Mouse (Mus musculus) thymus, adult 2 months (tissue): ENCODE results near the gene Etl4. TPM values are rescaled to one million over a fixed set of nuclear protein-coding genes. Genes with fewer than 3 reads are reported as not detected.
A peak's percentile ranks its signal among the peaks of the same experiment; 100 is the strongest.

Experiments
- DNase-seq: peaks from one replicate; pipeline ENCODE4 v3.0.0; 2021
- H3K27ac ChIP-seq: fragments of 200-500 bp; 2 replicates; pipeline ENCODE4 v1.5.1; 2012; ENCODE audit warnings: low read length, control low read depth; ENCODE audit not compliant: control insufficient read depth, insufficient read depth
- H3K27me3 ChIP-seq: fragments of 200-500 bp; 2 replicates; pipeline ENCODE4 v1.6.1; 2012; ENCODE audit warnings: mild to moderate bottlenecking, low read length, moderate library complexity, mixed read lengths; ENCODE audit not compliant: control insufficient read depth, insufficient read depth
- H3K36me3 ChIP-seq: fragments of 200-500 bp; 2 replicates; pipeline ENCODE4 v1.6.1; 2012; ENCODE audit warnings: mild to moderate bottlenecking, low read length, moderate library complexity; ENCODE audit not compliant: control insufficient read depth, insufficient read depth
- H3K4me1 ChIP-seq: fragments of 200-500 bp; replicated peaks from 2 replicates; pipeline ENCODE4 v1.6.1; 2012; ENCODE audit warnings: low read length; ENCODE audit not compliant: control insufficient read depth, insufficient read depth
- H3K4me3 ChIP-seq: fragments of 200-500 bp; 2 replicates; pipeline ENCODE4 v1.5.1; 2012; ENCODE audit warnings: mild to moderate bottlenecking, low read length, control low read depth, moderate library complexity; ENCODE audit not compliant: control insufficient read depth, insufficient read depth
- CTCF ChIP-seq: fragments of 200-500 bp; IDR thresholded peaks from 2 replicates; pipeline ENCODE4 v1.5.1; 2012; ENCODE audit warnings: mild to moderate bottlenecking, control low read depth, low read length, moderate library complexity, borderline replicate concordance; ENCODE audit not compliant: control insufficient read depth, poor library complexity, insufficient read depth; ENCODE audit errors: extremely low read depth
- POLR2A ChIP-seq: fragments of 200-500 bp; IDR thresholded peaks from 2 replicates; pipeline ENCODE4 v1.6.1; 2012; ENCODE audit warnings: mild to moderate bottlenecking, low read length, control low read depth, moderate library complexity; ENCODE audit not compliant: control insufficient read depth, poor library complexity, insufficient read depth; ENCODE audit errors: extremely low read depth
- whole genome bisulfite sequencing: fragments of 180-500 bp; shearing (Covaris S2); methylation state at CpG from one replicate; pipeline ENCODE4 v1.1.7; 2018; 5-methylcytosine and 5-hydroxymethylcytosine counted together
- polyA plus RNA-seq: library from polyadenylated mRNA; depleted of rRNA; stranded (reverse); fragments of >200 nt; gene quantifications from 2 replicates; pipeline ENCODE4 v1.2.3, GENCODE M21; 2012; rRNA removed

Gene Etl4
- polyA plus RNA-seq = 8.4 and 9.7 TPM in 2 replicates

- H3K27ac ChIP-seq = no peak within 1 kb of the TSS
- H3K27me3 ChIP-seq = no peaks in the 10 kb centered on the region; the same call in 1 of the 2 replicates
- DNase-seq = peak; percentile 6
- no peak for TF ChIP-seq POLR2A
- no peak for TF ChIP-seq CTCF
- H3K36me3 ChIP-seq = no peaks in the 10 kb centered on the region
- H3K4me1 ChIP-seq = no peaks in the 10 kb centered on the region
- WGBS = 4% methylated on average over 37 of the region's 37 CpGs
- no peak within 1 kb of the TSS for H3K4me3 ChIP-seq
These were observed at the start of gene Etl4 for GRCm38 (mm10) chr2:19909171-19909899. TSS of gene Etl4 (plus strand) at chr2:19909780.

GRCm38 (mm10) chr2:19869167-19869566, 40.4 kb upstream of the Etl4 start:
- TF ChIP-seq CTCF (no peak), POLR2A (no peak)
- no peaks in the 10 kb centered on the region for H3K36me3 ChIP-seq
- no peak for DNase-seq
- no peak overlapping the region for H3K27ac ChIP-seq
- H3K27me3 ChIP-seq = no peaks in the 10 kb centered on the region
- no peak overlapping the region for H3K4me3 ChIP-seq
- H3K4me1 ChIP-seq = no peaks in the 10 kb centered on the region

- no peak for DNase-seq
- no peaks in the 10 kb centered on the region for H3K27me3 ChIP-seq
- no peak overlapping the region for H3K27ac ChIP-seq
- H3K36me3 ChIP-seq = no peaks in the 10 kb centered on the region
- H3K4me1 ChIP-seq = no peaks in the 10 kb centered on the region
- no peak overlapping the region for H3K4me3 ChIP-seq
- 88% methylated on average over 1 of the region's 1 CpGs for WGBS
- TF ChIP-seq POLR2A = no peak
- TF ChIP-seq CTCF = no peak
These were observed 37.7 kb upstream of the Etl4 start for GRCm38 (mm10) chr2:19871881-19872280.

GRCm38 (mm10) chr2:19890875-19891274, 18.7 kb upstream of the Etl4 start:
- Histone ChIP-seq H3K27me3 (no peaks in the 10 kb centered on the region), H3K27ac (no peak overlapping the region)
- TF ChIP-seq CTCF (no peak), POLR2A (no peak)

DNA sequence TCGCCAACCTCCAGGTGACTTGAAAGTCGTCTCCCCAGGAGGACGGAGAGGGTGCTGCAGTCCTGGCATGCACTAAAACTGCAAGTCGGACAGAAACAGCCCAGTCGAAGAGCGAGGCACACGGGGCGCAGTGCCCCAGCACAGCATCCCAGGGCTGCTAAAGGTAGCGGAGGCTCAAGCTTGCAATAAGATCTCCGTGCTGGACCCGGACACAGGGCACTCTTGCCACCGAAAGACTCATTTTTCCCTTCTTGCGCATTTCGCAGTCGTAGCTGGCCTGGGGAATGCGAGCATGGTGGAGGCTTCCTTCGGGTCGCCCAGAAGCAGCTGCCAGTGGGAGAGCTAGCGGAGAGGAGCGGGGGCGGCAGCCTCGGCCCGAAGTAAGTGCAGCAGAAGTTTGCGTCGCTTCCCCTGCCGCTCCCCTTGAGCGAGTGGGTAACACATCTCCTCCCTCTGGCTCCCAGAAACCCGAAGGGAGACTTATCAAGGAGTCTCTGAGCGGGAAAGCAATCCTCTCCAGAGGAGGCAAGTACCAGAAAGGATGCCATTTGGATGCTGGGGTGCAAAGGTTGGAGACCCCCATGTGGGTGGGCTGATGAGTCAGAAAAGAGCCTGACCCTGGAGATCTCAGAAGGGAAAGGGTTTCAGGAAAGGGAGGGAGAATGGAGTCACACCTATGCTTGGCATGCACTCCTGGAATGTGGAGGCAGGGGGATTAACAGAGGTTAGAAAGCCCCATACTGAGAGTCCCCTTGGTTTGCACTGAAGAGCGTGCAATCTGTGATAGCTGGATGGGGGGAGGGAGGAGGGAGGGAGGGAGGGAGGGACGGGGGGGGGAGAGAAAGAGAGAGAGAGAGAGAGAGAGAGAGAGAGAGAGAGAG, 560 bp downstream of the Etl4 start:
- Histone ChIP-seq H3K36me3 (no peaks in the 10 kb centered on the region), H3K27ac (no peak overlapping the region), H3K27me3 (no peaks in the 10 kb centered on the region; the same call in 1 of the 2 replicates), H3K4me3 (no peak overlapping the region), H3K4me1 (no peaks in the 10 kb centered on the region)
- 7% methylated on average over 31 of the region's 31 CpGs for WGBS
- DNase-seq = no peak
- TF ChIP-seq CTCF (no peak), POLR2A (no peak)

More at GRCm38 (mm10) chr2:19890875-19891274, 18.7 kb upstream of the Etl4 start:
- Histone ChIP-seq H3K4me1 (no peaks in the 10 kb centered on the region), H3K4me3 (no peak overlapping the region), H3K36me3 (no peaks in the 10 kb centered on the region)
- WGBS = 49% methylated on average over 4 of the region's 4 CpGs
- DNase-seq = peak; percentile 13

- Histone ChIP-seq H3K27me3 (no peaks in the 10 kb centered on the region; the same call in 1 of the 2 replicates), H3K36me3 (no peaks in the 10 kb centered on the region), H3K27ac (no peak overlapping the region), H3K4me1 (no peaks in the 10 kb centered on the region), H3K4me3 (no peak overlapping the region)
- no peak for TF ChIP-seq POLR2A
- TF ChIP-seq CTCF = no peak
- 8% methylated on average over 8 of the region's 8 CpGs for WGBS
- no peak for DNase-seq
These were observed 1.2 kb downstream of the Etl4 start for GRCm38 (mm10) chr2:19910781-19911175.
